In the genomic region with DNA sequence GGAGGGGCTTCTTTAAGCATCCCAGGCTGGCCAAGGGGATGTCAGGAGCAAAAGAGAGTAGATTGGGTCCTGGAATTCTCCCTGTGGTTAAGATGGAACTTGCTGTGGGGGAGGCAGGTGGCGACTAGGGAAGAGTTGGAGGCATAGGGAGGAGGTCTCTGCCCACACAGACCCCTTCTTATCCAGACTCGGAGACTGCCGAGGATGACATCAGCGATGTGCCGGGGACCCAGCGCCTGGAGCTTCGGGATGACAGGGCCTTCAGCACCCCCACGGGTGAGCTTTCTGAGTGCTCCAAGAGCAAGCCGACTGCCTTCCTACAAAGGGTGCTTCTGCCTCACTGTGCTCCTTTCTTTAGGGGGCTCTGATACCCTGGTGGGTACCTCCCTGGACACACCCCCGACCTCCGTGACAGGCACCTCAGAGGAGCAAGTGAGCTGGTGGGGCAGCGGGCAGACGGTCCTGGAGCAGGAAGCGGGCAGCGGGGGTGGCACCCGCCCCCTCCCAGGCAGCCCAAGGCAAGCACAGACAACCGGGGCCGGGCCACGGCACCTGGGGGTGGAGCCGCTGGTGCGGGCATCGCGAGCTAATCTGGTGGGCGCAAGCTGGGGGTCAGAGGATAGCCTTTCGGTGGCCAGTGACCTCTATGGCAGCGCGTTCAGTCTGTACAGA, we compare ENCODE assay signal across 12 mouse cellular contexts. TPM values are rescaled to one million over a fixed set of nuclear protein-coding genes. Genes with fewer than 3 reads are reported as not detected.
DNase-seq lines count a peak whose midpoint lies in the region; ATAC-seq and TF ChIP-seq lines count a peak whose summit lies in the region.
"Had no signal": no experiment of that assay in that cellular context is flagged by ENCODE, and none has a peak within 500 bp of the region (broad histone marks: within the 10 kb centered on the region; RNA-seq: fewer than 3 reads in every experiment).

No protein-coding gene starts in this region.

- H3K9ac ChIP-seq in forebrain, postnatal 0 days = no peak overlapping the region
- H3K9ac ChIP-seq in forebrain, embryonic 11.5 days (ENCODE audit: low read length) = no peak overlapping the region
- H3K9ac ChIP-seq in embryonic facial prominence, embryonic 13.5 days = 0 out of 2 replicates have a peak overlapping the region, but pooled peaks have one; percentile 11
- no peak overlapping the region for H3K9ac ChIP-seq in midbrain, embryonic 16.5 days (ENCODE audit: low read depth, low read length)
- H3K9ac ChIP-seq: liver, embryonic 13.5 days had no signal

- ATAC-seq in forebrain, postnatal 0 days = no peak
- no peak for ATAC-seq in forebrain, embryonic 11.5 days (replicated peaks; ENCODE audit: low FRiP score)
- ATAC-seq in embryonic facial prominence, embryonic 13.5 days (ENCODE audit: insufficient number of reproducible peaks, insufficient read depth, low FRiP score, low TSS enrichment, low read depth) = no peak
- ATAC-seq in midbrain, embryonic 16.5 days = no peak
- ATAC-seq: Patski had no signal

- WGBS in forebrain, postnatal 0 days = 89% methylated on average over 27 of the region's 27 CpGs
- WGBS in forebrain, embryonic 11.5 days = 87% methylated on average over 27 of the region's 27 CpGs
- WGBS in embryonic facial prominence, embryonic 13.5 days = 86% methylated on average over 27 of the region's 27 CpGs
- WGBS in midbrain, embryonic 16.5 days = 88% methylated on average over 27 of the region's 27 CpGs

- H3K4me2 ChIP-seq in forebrain, postnatal 0 days (ENCODE audit: low read depth) = peak overlapping the region; percentile 39; the same call in 1 of the 2 replicates
- H3K4me2 ChIP-seq in forebrain, embryonic 11.5 days (ENCODE audit: low read depth, low read length, severe bottlenecking) = no peak overlapping the region
- no peak overlapping the region; the same call in 1 of the 2 replicates for H3K4me2 ChIP-seq in embryonic facial prominence, embryonic 13.5 days
- peak overlapping the region; percentile 33 for H3K4me2 ChIP-seq in midbrain, embryonic 16.5 days (ENCODE audit: low read length)
- H3K4me2 ChIP-seq: liver, embryonic 13.5 days had no signal

- peaks cover 14% of the 10 kb centered on the region for H3K4me1 ChIP-seq in forebrain, postnatal 0 days (ENCODE audit: insufficient read depth)
- H3K4me1 ChIP-seq in forebrain, embryonic 11.5 days (replicated peaks; ENCODE audit: control insufficient read depth, insufficient read depth, low read length) = peaks cover 29% of the 10 kb centered on the region
- peaks cover 66% of the 10 kb centered on the region for H3K4me1 ChIP-seq in embryonic facial prominence, embryonic 13.5 days
- H3K4me1 ChIP-seq in midbrain, embryonic 16.5 days (ENCODE audit: control insufficient read depth, insufficient read depth, low read length) = peaks cover 60% of the 10 kb centered on the region

- H3K9me3 ChIP-seq in forebrain, postnatal 0 days (ENCODE audit: low read length) = no peaks in the 10 kb centered on the region
- no peaks in the 10 kb centered on the region for H3K9me3 ChIP-seq in forebrain, embryonic 11.5 days (ENCODE audit: control insufficient read depth, low read length)
- no peaks in the 10 kb centered on the region for H3K9me3 ChIP-seq in embryonic facial prominence, embryonic 13.5 days
- H3K9me3 ChIP-seq in midbrain, embryonic 16.5 days (replicated peaks; ENCODE audit: control insufficient read depth, low read length, poor library complexity, severe bottlenecking) = no peaks in the 10 kb centered on the region
- H3K9me3 ChIP-seq: liver, embryonic 13.5 days had no signal

- no peaks in the 10 kb centered on the region for H3K36me3 ChIP-seq in forebrain, postnatal 0 days (ENCODE audit: insufficient read depth)
- H3K36me3 ChIP-seq in forebrain, embryonic 11.5 days (ENCODE audit: control insufficient read depth, insufficient read depth, low read length) = no peaks in the 10 kb centered on the region
- H3K36me3 ChIP-seq in embryonic facial prominence, embryonic 13.5 days = peaks cover 6% of the 10 kb centered on the region; the same call in 1 of the 2 replicates
- H3K36me3 ChIP-seq in midbrain, embryonic 16.5 days (ENCODE audit: control insufficient read depth, insufficient read depth, low read length) = no peaks in the 10 kb centered on the region
- H3K36me3 ChIP-seq: liver, embryonic 13.5 days had no signal

- TF ChIP-seq CTCF in forebrain, postnatal 0 days (IDR thresholded peaks at IDR 0.05; ENCODE audit: low read depth) = no peak
- no peak for TF ChIP-seq CTCF in layer of hippocampus, adult 2 months (conservative IDR thresholded peaks at IDR 0.05)

- no peak overlapping the region for H3K27ac ChIP-seq in forebrain, postnatal 0 days (ENCODE audit: low read depth, low read length)
- no peak overlapping the region for H3K27ac ChIP-seq in forebrain, embryonic 11.5 days (ENCODE audit: low read depth, low read length)
- peak overlapping the region; percentile 98 for H3K27ac ChIP-seq in layer of hippocampus, adult 2 months
- no peak overlapping the region for H3K27ac ChIP-seq in embryonic facial prominence, embryonic 13.5 days
- no peak overlapping the region for H3K27ac ChIP-seq in midbrain, embryonic 16.5 days (ENCODE audit: low read length)
- H3K27ac ChIP-seq: liver, embryonic 13.5 days; macrophage had no signal

- no peak for DNase-seq in forebrain, postnatal 0 days
- DNase-seq in forebrain, embryonic 11.5 days (ENCODE audit: low spot score) = no peak
- peak in 1 of 2 experiments; percentile 43 for DNase-seq in layer of hippocampus, adult 2 months (ENCODE audit: low spot score in 2 of 2)
- DNase-seq in layer of hippocampus, adult 11-12 months (ENCODE audit: low spot score) = no peak
- DNase-seq in ovary, postnatal 36 days (ENCODE audit: low spot score) = no peak
- no peak for DNase-seq in kidney, adult 9 months
- DNase-seq: adrenal gland, postnatal 14 days; liver, embryonic 13.5 days had no signal

- no peak overlapping the region for H3K4me3 ChIP-seq in forebrain, postnatal 0 days (ENCODE audit: low read depth, low read length)
- H3K4me3 ChIP-seq in forebrain, embryonic 11.5 days (ENCODE audit: low read depth, low read length) = no peak overlapping the region
- H3K4me3 ChIP-seq in layer of hippocampus, adult 2 months = peak overlapping the region; percentile 54
- no peak overlapping the region for H3K4me3 ChIP-seq in embryonic facial prominence, embryonic 13.5 days
- no peak overlapping the region for H3K4me3 ChIP-seq in midbrain, embryonic 16.5 days (ENCODE audit: low read depth, low read length)
- H3K4me3 ChIP-seq: liver, embryonic 13.5 days had no signal

- H3K27me3 ChIP-seq in forebrain, postnatal 0 days (ENCODE audit: insufficient read depth, low read length) = peaks cover 16% of the 10 kb centered on the region; the same call in 1 of the 2 replicates
- H3K27me3 ChIP-seq in forebrain, embryonic 11.5 days (ENCODE audit: control insufficient read depth, insufficient read depth, low read length) = peaks cover 37% of the 10 kb centered on the region
- peaks cover 56% of the 10 kb centered on the region for H3K27me3 ChIP-seq in embryonic facial prominence, embryonic 13.5 days
- peaks cover 12% of the 10 kb centered on the region for H3K27me3 ChIP-seq in midbrain, embryonic 16.5 days (ENCODE audit: control insufficient read depth, insufficient read depth, low read depth, low read length)

RNA-seq across cellular contexts. Expression of gene Speg, which starts 9.5 kb away (rescaled TPM):
- 44.4 and 56.3 TPM in 2 replicates for total RNA-seq in forebrain, postnatal 0 days (2014; rRNA removed)
- 17.8 and 20.6 TPM in 2 replicates for polyA plus RNA-seq in forebrain, postnatal 0 days (2015; fragmentation: Nextera tagmentation; extraction: Ambion mirVana)
- polyA plus RNA-seq in forebrain, embryonic 11.5 days (2014; fragmentation: Nextera tagmentation; extraction: Ambion mirVana) = 14.1 and 16.0 TPM in 2 replicates
- 100 to 1,000 TPM; 168 to 179 TPM for total RNA-seq in layer of hippocampus, adult 2 months (2021)
- polyA plus RNA-seq in embryonic facial prominence, embryonic 13.5 days (2015; fragmentation: Nextera tagmentation; extraction: Ambion mirVana) = 16.1 and 17.0 TPM in 2 replicates
- polyA plus RNA-seq in midbrain, embryonic 16.5 days (2015; fragmentation: Nextera tagmentation; extraction: Ambion mirVana) = 17.7 and 20.8 TPM in 2 replicates

RNA-seq across cellular contexts. Expression of gene Des, which starts 24.5 kb away (rescaled TPM):
- total RNA-seq in forebrain, postnatal 0 days (2014; rRNA removed) = 1.0 and 1.4 TPM in 2 replicates
- polyA plus RNA-seq in forebrain, postnatal 0 days (2015; fragmentation: Nextera tagmentation; extraction: Ambion mirVana) = 1.2 TPM in 2 replicates
- 0.86 and 1.5 TPM in 2 replicates for polyA plus RNA-seq in forebrain, embryonic 11.5 days (2014; fragmentation: Nextera tagmentation; extraction: Ambion mirVana)
- under 1 TPM; 0.88 to 1.00 TPM for total RNA-seq in layer of hippocampus, adult 2 months (2021)
- polyA plus RNA-seq in embryonic facial prominence, embryonic 13.5 days (2015; fragmentation: Nextera tagmentation; extraction: Ambion mirVana) = 9.9 and 13.8 TPM in 2 replicates
- polyA plus RNA-seq in midbrain, embryonic 16.5 days (2015; fragmentation: Nextera tagmentation; extraction: Ambion mirVana) = 1.2 and 1.7 TPM in 2 replicates
- polyA plus RNA-seq: macrophage had no signal

RNA-seq across cellular contexts. Expression of gene Gmppa, which starts 51.1 kb away (rescaled TPM):
- total RNA-seq in forebrain, postnatal 0 days (2014; rRNA removed) = 57.3 and 68.3 TPM in 2 replicates
- polyA plus RNA-seq in forebrain, postnatal 0 days (2015; fragmentation: Nextera tagmentation; extraction: Ambion mirVana) = 64.0 and 64.9 TPM in 2 replicates
- polyA plus RNA-seq in forebrain, embryonic 11.5 days (2014; fragmentation: Nextera tagmentation; extraction: Ambion mirVana) = 46.3 and 47.2 TPM in 2 replicates
- total RNA-seq in layer of hippocampus, adult 2 months (2021) = 10 to 100 TPM; 72.9 to 76.0 TPM
- 74.2 and 83.0 TPM in 2 replicates for polyA plus RNA-seq in embryonic facial prominence, embryonic 13.5 days (2015; fragmentation: Nextera tagmentation; extraction: Ambion mirVana)
- 79.7 and 81.3 TPM in 2 replicates for polyA plus RNA-seq in midbrain, embryonic 16.5 days (2015; fragmentation: Nextera tagmentation; extraction: Ambion mirVana)

Comparison
In these comparisons a context has a peak if more than half of its experiments do, and no peak if none do; other contexts are left out.
1. H3K4me2 ChIP-seq: peak in forebrain, postnatal 0 days (single experiment) and midbrain, embryonic 16.5 days (single experiment); none in forebrain, embryonic 11.5 days (single experiment) and embryonic facial prominence, embryonic 13.5 days (single experiment).